Mouse (Mus musculus): ENCODE measurements around the gene Ehmt2.

DNA sequence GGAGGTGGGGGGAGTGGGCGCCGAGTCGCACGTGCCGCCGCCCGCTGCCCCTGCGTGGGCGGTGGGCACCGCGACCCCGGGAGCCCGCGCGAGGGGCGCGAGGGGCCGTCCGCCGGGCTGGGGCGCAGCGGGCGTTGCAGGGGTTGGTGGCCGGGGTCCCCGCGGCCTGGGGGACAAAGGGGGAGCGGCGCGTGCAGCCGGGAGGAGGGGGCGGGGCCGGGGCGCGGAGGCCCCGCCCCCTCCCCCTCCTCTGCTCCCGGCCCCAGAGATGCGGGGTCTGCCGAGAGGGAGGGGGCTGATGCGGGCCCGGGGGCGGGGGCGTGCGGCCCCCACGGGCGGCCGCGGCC is 410 bp downstream of the Ehmt2 start:
- TF ChIP-seq CTCF (IDR thresholded peaks at IDR 0.05; ENCODE audit: low read depth) (no peak), EP300 (IDR thresholded peaks at IDR 0.05; ENCODE audit: low read depth) (no peak)

All from liver, embryonic 14.5 days (tissue).